Mouse (Mus musculus) kidney, embryonic 16.5 days (tissue): ENCODE measurements around the gene Gnai2. TPM values are rescaled to one million over a fixed set of nuclear protein-coding genes. Genes with fewer than 3 reads are reported as not detected.
A peak's percentile ranks its signal among the peaks of the same experiment; 100 is the strongest.
"Not testable (repeated sequence)": the region's sequence is repeated elsewhere in the genome, so short reads cannot be mapped to it uniquely, and the experiment has no call there.

Experiments used
- ATAC-seq: fragments of 200-750 bp; cut with Nextera tagmentation; 2 replicates; pipeline ENCODE4 v1.8.0; 2017; ENCODE audit warnings: moderate TSS enrichment; ENCODE audit not compliant: low FRiP score, low TSS enrichment
- H3K27ac ChIP-seq: fragments of 300-500 bp; sonication (generic); 2 replicates; pipeline ENCODE4 v1.5.1; 2014; ENCODE audit warnings: low read length
- H3K27me3 ChIP-seq: fragments of 300-500 bp; sonication (generic); 2 replicates; pipeline ENCODE4 v1.6.1; 2014; ENCODE audit warnings: low read length, control low read depth, mixed read lengths; ENCODE audit not compliant: insufficient read depth
- H3K36me3 ChIP-seq: fragments of 300-500 bp; sonication (generic); 2 replicates; pipeline ENCODE4 v1.6.1; 2014; ENCODE audit warnings: low read length, control low read depth, mixed read lengths; ENCODE audit not compliant: insufficient read depth
- H3K4me1 ChIP-seq: fragments of 300-500 bp; sonication (generic); 2 replicates; pipeline ENCODE4 v1.6.1; 2014; ENCODE audit warnings: low read length, control low read depth, mixed read lengths; ENCODE audit not compliant: insufficient read depth
- H3K4me2 ChIP-seq: fragments of 300-500 bp; sonication (generic); replicated peaks from 2 replicates; pipeline ENCODE4 v1.6.1; 2014; ENCODE audit warnings: low read depth, low read length
- H3K4me3 ChIP-seq: fragments of 300-500 bp; sonication (generic); 2 replicates; pipeline ENCODE4 v1.5.1; 2014; ENCODE audit warnings: mild to moderate bottlenecking, low read length
- H3K9ac ChIP-seq: fragments of 300-500 bp; sonication (generic); replicated peaks from 2 replicates; pipeline ENCODE4 v1.6.1; 2014; ENCODE audit warnings: low read length
- H3K9me3 ChIP-seq: fragments of 300-500 bp; sonication (generic); 2 replicates; pipeline ENCODE4 v1.6.1; 2016; ENCODE audit warnings: low read length, control low read depth
- WGBS: fragments of 180-500 bp; shearing (Covaris S2); extraction: QIAGEN DNeasy Blood & Tissue Kit; methylation state at CpG from one replicate; pipeline ENCODE4 v1.1.7; 2014; 5-methylcytosine and 5-hydroxymethylcytosine counted together
- polyA plus RNA-seq: library from polyadenylated mRNA; unstranded; fragments of >200 nt; fragmentation: Nextera tagmentation; extraction: Ambion mirVana; gene quantifications from 2 replicates; pipeline ENCODE4 v1.2.1, GENCODE M21; 2015

The Gnai2 gene
- polyA plus RNA-seq, result 447 and 455 TPM in 2 replicates

GRCm38 (mm10) chr9:107635279-107636028, at the start of gene Gnai2:
TSS of gene Gnai2 (minus strand) at chr9:107635367.
- WGBS, result 3% methylated on average over 37 of the region's 38 CpGs
- Histone ChIP-seq H3K4me2 (peak within 1 kb of the TSS; percentile 98), H3K9ac (peak within 1 kb of the TSS; percentile 94), H3K4me1 (peaks cover 43% of the 10 kb centered on the region), H3K27me3 (no peaks in the 10 kb centered on the region), H3K36me3 (0 out of 2 replicates have a peak, but pooled peaks cover 3% of the 10 kb centered on the region), H3K27ac (peak within 1 kb of the TSS; percentile 94), H3K9me3 (no peaks in the 10 kb centered on the region), H3K4me3 (peak within 1 kb of the TSS; percentile 94)
- peak; percentile 97 for ATAC-seq

GRCm38 (mm10) chr9:107682405-107682804, 47.2 kb upstream of the Gnai2 start:
- Histone ChIP-seq H3K27ac (no peak overlapping the region), H3K4me2 (no peak overlapping the region), H3K9ac (no peak overlapping the region), H3K27me3 (peaks cover 5% of the 10 kb centered on the region; the same call in 1 of the 2 replicates), H3K4me3 (no peak overlapping the region), H3K9me3 (no peaks in the 10 kb centered on the region), H3K4me1 (no peaks in the 10 kb centered on the region; the same call in 1 of the 2 replicates), H3K36me3 (peaks cover 53% of the 10 kb centered on the region)
- 80% methylated on average over 20 of the region's 20 CpGs for WGBS
- no peak for ATAC-seq

GRCm38 (mm10) chr9:107679501-107679900, 44.3 kb upstream of the Gnai2 start, which contains the start of gene Gnat1:
TSS of gene Gnat1 (minus strand) at chr9:107679712.
- peaks cover 11% of the 10 kb centered on the region for H3K4me1 ChIP-seq
- no peak within 1 kb of the TSS for H3K27ac ChIP-seq
- H3K9me3 ChIP-seq, result no peaks in the 10 kb centered on the region
- no peak within 1 kb of the TSS for H3K4me3 ChIP-seq
- no peak for ATAC-seq
- no peak within 1 kb of the TSS for H3K9ac ChIP-seq
- H3K27me3 ChIP-seq, result peaks cover 30% of the 10 kb centered on the region
- WGBS, result 33% methylated on average over 5 of the region's 5 CpGs
- peaks cover 29% of the 10 kb centered on the region for H3K36me3 ChIP-seq
- H3K4me2 ChIP-seq, result no peak within 1 kb of the TSS

- no peaks in the 10 kb centered on the region for H3K9me3 ChIP-seq
- peaks cover 11% of the 10 kb centered on the region for H3K4me1 ChIP-seq
- H3K27ac ChIP-seq, result no peak overlapping the region
- peaks cover 23% of the 10 kb centered on the region for H3K36me3 ChIP-seq
- H3K27me3 ChIP-seq, result peaks cover 31% of the 10 kb centered on the region
- H3K4me3 ChIP-seq, result no peak overlapping the region
- WGBS, result 87% methylated on average over 2 of the region's 2 CpGs
- H3K9ac ChIP-seq, result no peak overlapping the region
- no peak for ATAC-seq
- H3K4me2 ChIP-seq, result no peak overlapping the region
Observed at GRCm38 (mm10) chr9:107678861-107679260, 43.7 kb upstream of the Gnai2 start.

GRCm38 (mm10) chr9:107677819-107678526, 42.8 kb upstream of the Gnai2 start:
- Histone ChIP-seq H3K36me3 (peaks cover 14% of the 10 kb centered on the region; the same call in 1 of the 2 replicates), H3K4me1 (peaks cover 11% of the 10 kb centered on the region), H3K27me3 (peaks cover 31% of the 10 kb centered on the region)
- H3K9ac ChIP-seq, H3K27ac ChIP-seq, H3K9me3 ChIP-seq, H3K4me2 ChIP-seq, H3K4me3 ChIP-seq, ATAC-seq: not testable (repeated sequence)
- 36% methylated on average over 14 of the region's 14 CpGs for WGBS

- H3K4me1 ChIP-seq, result peaks cover 11% of the 10 kb centered on the region
- H3K4me2 ChIP-seq, result no peak overlapping the region
- no peak overlapping the region for H3K9ac ChIP-seq
- H3K9me3 ChIP-seq, result no peaks in the 10 kb centered on the region
- H3K27ac ChIP-seq, result no peak overlapping the region
- H3K4me3 ChIP-seq, result no peak overlapping the region
- peaks cover 7% of the 10 kb centered on the region; the same call in 1 of the 2 replicates for H3K36me3 ChIP-seq
- ATAC-seq, result no peak
- H3K27me3 ChIP-seq, result peaks cover 31% of the 10 kb centered on the region
- 22% methylated on average over 17 of the region's 17 CpGs for WGBS
Observed at GRCm38 (mm10) chr9:107677091-107677784, 42.1 kb upstream of the Gnai2 start.

GRCm38 (mm10) chr9:107676302-107676701, 41.1 kb upstream of the Gnai2 start:
- H3K27me3 ChIP-seq, result peaks cover 31% of the 10 kb centered on the region
- no peaks in the 10 kb centered on the region for H3K9me3 ChIP-seq
- H3K4me1 ChIP-seq, result peaks cover 11% of the 10 kb centered on the region
- peak overlapping the region; percentile 60 for H3K4me2 ChIP-seq
- H3K27ac ChIP-seq, result no peak overlapping the region
- peak; percentile 27; the same call in 1 of the 2 replicates for ATAC-seq
- peak overlapping the region; percentile 48 for H3K9ac ChIP-seq
- H3K4me3 ChIP-seq, result peak overlapping the region; percentile 38
- H3K36me3 ChIP-seq, result no peaks in the 10 kb centered on the region
- under 1% methylated on average over 25 of the region's 25 CpGs for WGBS

- WGBS, result under 1% methylated on average over 39 of the region's 39 CpGs
Observed at GRCm38 (mm10) chr9:107675671-107676301, 40.6 kb upstream of the Gnai2 start.

More at GRCm38 (mm10) chr9:107675671-107676301, 40.6 kb upstream of the Gnai2 start:
- H3K4me3 ChIP-seq, result peak overlapping the region; percentile 38
- H3K4me1 ChIP-seq, result peaks cover 11% of the 10 kb centered on the region
- no peaks in the 10 kb centered on the region for H3K36me3 ChIP-seq
- no peak overlapping the region for H3K27ac ChIP-seq
- peak overlapping the region; percentile 60 for H3K4me2 ChIP-seq
- peaks cover 31% of the 10 kb centered on the region for H3K27me3 ChIP-seq
- H3K9ac ChIP-seq, result peak overlapping the region; percentile 48
- H3K9me3 ChIP-seq, result no peaks in the 10 kb centered on the region
- peak; percentile 52; the same call in 1 of the 2 replicates for ATAC-seq
